Mouse (Mus musculus): ENCODE results near the gene Fam114a2.

GRCm38 (mm10) chr11:57532306-57532705 is 13.9 kb upstream of the Fam114a2 start:
- TF ChIP-seq MYOG (IDR thresholded peaks at IDR 0.05; ENCODE audit: control insufficient read depth in 1 of 3, insufficient read depth in 1 of 3, insufficient read length in 2 of 3, low read depth in 2 of 3): no peak
- no peak for TF ChIP-seq MAX (IDR thresholded peaks at IDR 0.05; ENCODE audit: low read depth)
- no peak for TF ChIP-seq POLR2A (IDR thresholded peaks at IDR 0.05; ENCODE audit: insufficient read length, low read depth)
- TF ChIP-seq CEBPB (IDR thresholded peaks at IDR 0.05; ENCODE audit: insufficient read depth, poor library complexity, severe bottlenecking): no peak
- TF ChIP-seq TCF3 (IDR thresholded peaks at IDR 0.05; ENCODE audit: insufficient read length, low read depth): no peak
- TF ChIP-seq TCF12 (IDR thresholded peaks at IDR 0.05; ENCODE audit: insufficient read depth, poor library complexity, severe bottlenecking): no peak
- no peak for TF ChIP-seq POLR2AphosphoS2 (IDR thresholded peaks at IDR 0.05; ENCODE audit: insufficient read length, low read depth)
- TF ChIP-seq USF1 (IDR thresholded peaks at IDR 0.05; ENCODE audit: low read depth): no peak
- no peak for TF ChIP-seq E2F4 (IDR thresholded peaks at IDR 0.05; ENCODE audit: insufficient read depth)
- no peak for TF ChIP-seq SRF (IDR thresholded peaks at IDR 0.05; ENCODE audit: control insufficient read depth, insufficient read length, low read depth)
- TF ChIP-seq MYOD1 (IDR thresholded peaks at IDR 0.05; ENCODE audit: control insufficient read depth in 1 of 3, insufficient read length in 2 of 3, low read depth in 2 of 3): no peak
